Mouse (Mus musculus) left cerebral cortex, postnatal 4 days (tissue): ENCODE results near the gene Cers1. TPM values are rescaled to one million over a fixed set of nuclear protein-coding genes. Genes with fewer than 3 reads are reported as not detected.

ENCODE experiments used
- total RNA-seq, 2 experiments: library from RNA; stranded (reverse); gene quantifications; 2 replicates each; pipeline ENCODE4 v1.2.3; 2021

Gene Cers1
- total RNA-seq, 2 experiments from 2014 or later = 61.6 to 67.6 TPM

Other genes with a start within 250 kb of the Cers1 start
- 1 to 10 TPM; 1.0 to 1.6 TPM for gene Tm6sf2, start 242.9 kb upstream of the Cers1 start, total RNA-seq
- 1 to 10 TPM; 1.4 to 1.5 TPM for gene Hapln4, start 232.3 kb upstream of the Cers1 start, total RNA-seq
- gene Ncan, start 194.9 kb upstream of the Cers1 start, total RNA-seq = 100 to 1,000 TPM; 511 to 532 TPM
- 10 to 100 TPM; 33.0 to 34.5 TPM for gene Nr2c2ap, start 184.4 kb upstream of the Cers1 start, total RNA-seq
- 10 to 100 TPM; 11.7 to 14.6 TPM for gene Rfxank, start 176.6 kb upstream of the Cers1 start, total RNA-seq
- gene Borcs8, start 176.3 kb upstream of the Cers1 start, total RNA-seq = 10 to 100 TPM; 42.2 to 44.7 TPM
- under 1 TPM; 0.72 to 0.94 TPM for gene Mef2b, start 176.1 kb upstream of the Cers1 start, total RNA-seq
- 10 to 100 TPM; 48.3 to 56.0 TPM for gene Tmem161a, start 143.4 kb upstream of the Cers1 start, total RNA-seq
- 10 to 100 TPM; 20.7 to 24.9 TPM for gene Slc25a42, start 103.5 kb upstream of the Cers1 start, total RNA-seq
- gene Sugp2, start 81.5 kb upstream of the Cers1 start, total RNA-seq = 100 to 1,000 TPM; 160 to 169 TPM
- gene Armc6, start 81.3 kb upstream of the Cers1 start, total RNA-seq = 100 to 1,000 TPM; 111 to 122 TPM
- gene Homer3, start 32.9 kb upstream of the Cers1 start, total RNA-seq = 10 to 100 TPM; 20.0 to 22.3 TPM
- 10 to 100 TPM; 65.7 to 69.9 TPM for gene Ddx49, start 13.3 kb upstream of the Cers1 start, total RNA-seq
- gene Cope, start 13.3 kb upstream of the Cers1 start, total RNA-seq = 100 to 1,000 TPM; 110 to 113 TPM
- gene Gdf1, start 14.0 kb downstream of the Cers1 start, total RNA-seq = 1 to 10 TPM; 6.8 to 7.9 TPM
- gene Upf1, start 37.5 kb downstream of the Cers1 start, total RNA-seq = 10 to 100 TPM; 54.9 to 55.3 TPM
- gene Comp, start 57.8 kb downstream of the Cers1 start, total RNA-seq = under 1 TPM in 1 of 2 experiments, not detected in 1; 0.20 TPM
- 100 to 1,000 TPM; 109 TPM for gene Crtc1, start 123.8 kb downstream of the Cers1 start, total RNA-seq
- gene Klhl26, start 161.2 kb downstream of the Cers1 start, total RNA-seq = 10 to 100 TPM; 26.3 to 28.7 TPM
- 10 to 100 TPM; 65.7 to 80.3 TPM for gene Tmem59l, start 171.6 kb downstream of the Cers1 start, total RNA-seq
- gene Crlf1, start 177.4 kb downstream of the Cers1 start, total RNA-seq = 10 to 100 TPM; 22.3 to 32.3 TPM
- gene Rex1bd, start 191.0 kb downstream of the Cers1 start, total RNA-seq = 100 to 1,000 TPM; 109 to 116 TPM
- 1,000 to 10,000 TPM; 1,115 to 1,131 TPM for gene Uba52, start 195.0 kb downstream of the Cers1 start, total RNA-seq
- 100 to 1,000 TPM; 311 to 344 TPM for gene Fkbp8, start 211.9 kb downstream of the Cers1 start, total RNA-seq
- gene Kxd1, start 212.2 kb downstream of the Cers1 start, total RNA-seq = 10 to 100 TPM; 31.9 to 33.0 TPM
- gene Ell, start 223.7 kb downstream of the Cers1 start, total RNA-seq = 10 to 100 TPM; 17.7 to 20.0 TPM